Mouse (Mus musculus): ENCODE data around the gene Htra3. TPM values are rescaled to one million over a fixed set of nuclear protein-coding genes. Genes with fewer than 3 reads are reported as not detected.

Htra3 gene
- polyA plus RNA-seq (2015; fragmentation: Nextera tagmentation; extraction: Ambion mirVana), result 11.3 and 11.8 TPM in 2 replicates

GRCm38 (mm10) chr5:35679256-35680155 is at the start of gene Htra3:
Gene Htra3, minus strand, starts transcription at chr5:35679782.
- ATAC-seq, result no peak
- Histone ChIP-seq H3K4me1 (replicated peaks; ENCODE audit: control insufficient read depth, insufficient read depth, low read length) (peaks cover 3% of the 10 kb centered on the region), H3K4me2 (ENCODE audit: low read length) (peak within 1 kb of the TSS; percentile 48), H3K27me3 (replicated peaks; ENCODE audit: control insufficient read depth, insufficient read depth, low read length) (peaks cover 36% of the 10 kb centered on the region), H3K27ac (ENCODE audit: low read length) (no peak within 1 kb of the TSS), H3K9ac (replicated peaks; ENCODE audit: low read depth, low read length) (0 out of 2 replicates have a peak within 1 kb of the TSS, but pooled peaks have one; percentile 29), H3K36me3 (ENCODE audit: control insufficient read depth, insufficient read depth) (no peaks in the 10 kb centered on the region), H3K9me3 (ENCODE audit: control insufficient read depth, low read length) (no peaks in the 10 kb centered on the region), H3K4me3 (replicated peaks; ENCODE audit: low read length) (peak within 1 kb of the TSS; percentile 34)
- WGBS, result 10% methylated on average over 40 of the region's 42 CpGs

GRCm38 (mm10) chr5:35728957-35729460 is 49.4 kb upstream of the Htra3 start:
- H3K9ac ChIP-seq (replicated peaks; ENCODE audit: low read depth, low read length), result no peak overlapping the region
- WGBS, result 63% methylated on average over 11 of the region's 11 CpGs
- H3K9me3 ChIP-seq (ENCODE audit: control insufficient read depth, low read length), result no peaks in the 10 kb centered on the region
- no peaks in the 10 kb centered on the region for H3K27me3 ChIP-seq (replicated peaks; ENCODE audit: control insufficient read depth, insufficient read depth, low read length)
- H3K27ac ChIP-seq (ENCODE audit: low read length), result no peak overlapping the region
- H3K36me3 ChIP-seq (ENCODE audit: control insufficient read depth, insufficient read depth), result no peaks in the 10 kb centered on the region
- ATAC-seq, result no peak
- no peak overlapping the region for H3K4me3 ChIP-seq (replicated peaks; ENCODE audit: low read length)
- no peak overlapping the region for H3K4me2 ChIP-seq (ENCODE audit: low read length)
- H3K4me1 ChIP-seq (replicated peaks; ENCODE audit: control insufficient read depth, insufficient read depth, low read length), result no peaks in the 10 kb centered on the region

DNA sequence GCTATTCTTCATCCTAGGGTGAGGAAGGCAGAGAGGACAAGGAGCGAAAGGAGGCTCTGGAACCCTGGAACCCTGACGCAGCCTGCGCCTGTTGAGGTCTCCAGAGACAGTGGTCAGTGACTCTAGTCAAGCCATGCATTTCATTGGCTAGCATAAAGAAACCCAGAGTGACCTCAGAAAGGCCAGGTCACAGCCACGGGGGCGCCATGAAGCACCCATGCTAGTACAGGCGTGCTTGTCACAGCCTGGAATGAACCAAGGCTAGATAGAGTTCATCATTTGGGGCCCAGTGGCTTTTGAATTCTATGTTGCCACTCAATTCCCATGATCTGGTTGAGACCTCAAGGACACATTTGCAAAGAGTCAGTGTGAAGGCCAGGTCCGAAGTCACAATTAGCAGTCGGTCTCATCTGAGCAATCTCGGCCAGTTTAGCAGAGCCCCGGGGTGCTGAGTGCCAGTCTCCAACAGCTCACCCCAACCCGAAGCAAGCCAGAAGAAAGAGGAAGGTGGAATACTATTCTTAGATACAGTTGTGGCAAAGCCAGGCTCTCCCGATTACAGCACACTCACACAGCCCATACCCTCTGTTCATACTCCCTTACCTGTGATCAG is 48.9 kb upstream of the Htra3 start:
- H3K27me3 ChIP-seq (replicated peaks; ENCODE audit: control insufficient read depth, insufficient read depth, low read length), result no peaks in the 10 kb centered on the region
- H3K4me1 ChIP-seq (replicated peaks; ENCODE audit: control insufficient read depth, insufficient read depth, low read length), result no peaks in the 10 kb centered on the region
- no peak overlapping the region for H3K4me2 ChIP-seq (ENCODE audit: low read length)
- ATAC-seq, result no peak
- no peak overlapping the region for H3K27ac ChIP-seq (ENCODE audit: low read length)
- H3K9me3 ChIP-seq (ENCODE audit: control insufficient read depth, low read length), result no peaks in the 10 kb centered on the region
- 90% methylated on average over 12 of the region's 12 CpGs for WGBS
- H3K4me3 ChIP-seq (replicated peaks; ENCODE audit: low read length), result no peak overlapping the region
- no peak overlapping the region for H3K9ac ChIP-seq (replicated peaks; ENCODE audit: low read depth, low read length)
- no peaks in the 10 kb centered on the region for H3K36me3 ChIP-seq (ENCODE audit: control insufficient read depth, insufficient read depth)

DNA sequence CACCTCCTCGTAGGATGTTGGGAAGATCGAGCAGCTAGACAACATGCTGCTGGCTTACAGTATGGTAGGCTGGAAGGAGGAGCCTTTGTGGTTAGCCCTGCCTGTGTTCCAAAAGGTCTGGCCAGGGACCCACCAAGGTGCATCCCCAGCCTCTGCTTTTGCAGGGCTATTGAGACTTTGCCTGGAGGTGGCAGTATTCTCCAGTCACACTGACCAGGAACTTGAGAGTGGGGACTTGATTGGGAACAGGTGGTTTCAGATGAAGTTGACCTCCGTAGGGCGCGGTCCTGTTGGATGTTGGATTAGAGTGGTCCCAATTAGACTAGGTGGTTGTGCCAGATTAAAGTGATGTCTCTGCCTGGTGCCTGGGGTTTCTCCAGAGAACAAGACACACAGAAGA is 47.9 kb upstream of the Htra3 start:
- no peaks in the 10 kb centered on the region for H3K4me1 ChIP-seq (replicated peaks; ENCODE audit: control insufficient read depth, insufficient read depth, low read length)
- H3K4me3 ChIP-seq (replicated peaks; ENCODE audit: low read length), result no peak overlapping the region
- H3K9ac ChIP-seq (replicated peaks; ENCODE audit: low read depth, low read length), result no peak overlapping the region
- no peaks in the 10 kb centered on the region for H3K36me3 ChIP-seq (ENCODE audit: control insufficient read depth, insufficient read depth)
- H3K27ac ChIP-seq (ENCODE audit: low read length), result no peak overlapping the region
- 92% methylated on average over 5 of the region's 5 CpGs for WGBS
- H3K9me3 ChIP-seq (ENCODE audit: control insufficient read depth, low read length), result no peaks in the 10 kb centered on the region
- no peak for ATAC-seq
- H3K27me3 ChIP-seq (replicated peaks; ENCODE audit: control insufficient read depth, insufficient read depth, low read length), result no peaks in the 10 kb centered on the region
- no peak overlapping the region for H3K4me2 ChIP-seq (ENCODE audit: low read length)

GRCm38 (mm10) chr5:35725840-35726239 is 46.3 kb upstream of the Htra3 start:
- WGBS, result 81% methylated on average over 3 of the region's 3 CpGs
- Histone ChIP-seq H3K36me3 (ENCODE audit: control insufficient read depth, insufficient read depth) (no peaks in the 10 kb centered on the region), H3K9ac (replicated peaks; ENCODE audit: low read depth, low read length) (no peak overlapping the region), H3K27ac (ENCODE audit: low read length) (no peak overlapping the region), H3K4me2 (ENCODE audit: low read length) (no peak overlapping the region), H3K4me1 (replicated peaks; ENCODE audit: control insufficient read depth, insufficient read depth, low read length) (no peaks in the 10 kb centered on the region), H3K27me3 (replicated peaks; ENCODE audit: control insufficient read depth, insufficient read depth, low read length) (no peaks in the 10 kb centered on the region), H3K4me3 (replicated peaks; ENCODE audit: low read length) (no peak overlapping the region), H3K9me3 (ENCODE audit: control insufficient read depth, low read length) (no peaks in the 10 kb centered on the region)
- ATAC-seq, result no peak

GRCm38 (mm10) chr5:35723900-35724299 is 44.3 kb upstream of the Htra3 start:
- Histone ChIP-seq H3K9me3 (ENCODE audit: control insufficient read depth, low read length) (no peaks in the 10 kb centered on the region), H3K4me2 (ENCODE audit: low read length) (no peak overlapping the region), H3K9ac (replicated peaks; ENCODE audit: low read depth, low read length) (no peak overlapping the region), H3K27me3 (replicated peaks; ENCODE audit: control insufficient read depth, insufficient read depth, low read length) (no peaks in the 10 kb centered on the region), H3K4me1 (replicated peaks; ENCODE audit: control insufficient read depth, insufficient read depth, low read length) (no peaks in the 10 kb centered on the region), H3K4me3 (replicated peaks; ENCODE audit: low read length) (no peak overlapping the region), H3K36me3 (ENCODE audit: control insufficient read depth, insufficient read depth) (no peaks in the 10 kb centered on the region), H3K27ac (ENCODE audit: low read length) (no peak overlapping the region)
- ATAC-seq, result no peak
- 80% methylated on average over 4 of the region's 5 CpGs for WGBS

GRCm38 (mm10) chr5:35722654-35723053 is 43.1 kb upstream of the Htra3 start:
- no peaks in the 10 kb centered on the region for H3K27me3 ChIP-seq (replicated peaks; ENCODE audit: control insufficient read depth, insufficient read depth, low read length)
- H3K4me2 ChIP-seq (ENCODE audit: low read length), result no peak overlapping the region
- no peak overlapping the region for H3K27ac ChIP-seq (ENCODE audit: low read length)
- WGBS, result 60% methylated on average over 2 of the region's 2 CpGs
- H3K36me3 ChIP-seq (ENCODE audit: control insufficient read depth, insufficient read depth), result no peaks in the 10 kb centered on the region
- no peaks in the 10 kb centered on the region for H3K4me1 ChIP-seq (replicated peaks; ENCODE audit: control insufficient read depth, insufficient read depth, low read length)
- H3K9me3 ChIP-seq (ENCODE audit: control insufficient read depth, low read length), result no peaks in the 10 kb centered on the region
- no peak for ATAC-seq
- H3K9ac ChIP-seq (replicated peaks; ENCODE audit: low read depth, low read length), result no peak overlapping the region
- H3K4me3 ChIP-seq (replicated peaks; ENCODE audit: low read length), result no peak overlapping the region

DNA sequence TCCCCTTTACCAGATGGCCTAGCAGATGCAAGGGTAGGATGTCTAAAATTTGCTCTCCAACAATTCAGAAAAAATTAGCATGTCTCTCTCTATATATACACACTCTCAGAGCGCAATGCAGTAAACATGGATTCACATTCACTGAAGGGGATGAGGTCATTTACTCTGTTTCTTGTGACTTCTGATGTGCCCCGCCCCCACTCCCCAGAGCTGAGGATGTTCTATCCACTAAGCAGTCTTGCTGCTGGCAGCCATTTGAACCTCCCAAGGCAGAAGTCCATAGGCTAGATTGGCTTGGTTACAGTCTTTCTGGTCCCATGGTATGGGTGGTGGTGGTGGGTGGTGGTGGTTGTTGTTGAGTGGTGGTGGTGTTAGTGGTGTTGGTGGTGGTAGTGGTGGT is 42.4 kb upstream of the Htra3 start:
- Histone ChIP-seq H3K4me3 (replicated peaks; ENCODE audit: low read length) (no peak overlapping the region), H3K27me3 (replicated peaks; ENCODE audit: control insufficient read depth, insufficient read depth, low read length) (no peaks in the 10 kb centered on the region), H3K4me1 (replicated peaks; ENCODE audit: control insufficient read depth, insufficient read depth, low read length) (no peaks in the 10 kb centered on the region), H3K27ac (ENCODE audit: low read length) (no peak overlapping the region), H3K36me3 (ENCODE audit: control insufficient read depth, insufficient read depth) (no peaks in the 10 kb centered on the region), H3K4me2 (ENCODE audit: low read length) (no peak overlapping the region), H3K9me3 (ENCODE audit: control insufficient read depth, low read length) (no peaks in the 10 kb centered on the region), H3K9ac (replicated peaks; ENCODE audit: low read depth, low read length) (no peak overlapping the region)
- WGBS, result 95% methylated on average over 2 of the region's 2 CpGs
- ATAC-seq, result no peak

DNA sequence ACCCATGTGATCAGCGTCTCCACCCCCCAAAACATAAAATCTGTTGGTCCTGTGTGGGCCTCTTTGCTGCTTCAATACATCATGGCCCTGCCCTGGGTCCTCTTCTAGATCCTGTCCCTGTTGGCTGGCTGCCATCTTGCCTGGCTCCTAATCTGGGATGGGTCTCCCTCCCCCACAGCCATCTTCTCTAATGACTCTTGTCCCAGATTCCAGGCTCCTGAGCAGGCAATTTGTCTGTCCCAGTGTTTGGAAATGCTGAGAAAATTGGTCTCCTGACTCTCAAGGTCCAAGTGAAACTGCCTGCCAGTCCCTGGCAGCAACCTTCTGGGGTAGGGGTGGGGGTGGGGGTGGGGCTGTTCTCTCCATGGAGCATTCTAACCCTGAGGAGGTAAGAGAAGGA is 40.3 kb upstream of the Htra3 start:
- Histone ChIP-seq H3K4me1 (replicated peaks; ENCODE audit: control insufficient read depth, insufficient read depth, low read length) (no peaks in the 10 kb centered on the region), H3K9ac (replicated peaks; ENCODE audit: low read depth, low read length) (no peak overlapping the region), H3K36me3 (ENCODE audit: control insufficient read depth, insufficient read depth) (no peaks in the 10 kb centered on the region), H3K4me2 (ENCODE audit: low read length) (no peak overlapping the region), H3K27me3 (replicated peaks; ENCODE audit: control insufficient read depth, insufficient read depth, low read length) (no peaks in the 10 kb centered on the region), H3K4me3 (replicated peaks; ENCODE audit: low read length) (no peak overlapping the region), H3K9me3 (ENCODE audit: control insufficient read depth, low read length) (no peaks in the 10 kb centered on the region), H3K27ac (ENCODE audit: low read length) (no peak overlapping the region)
- 93% methylated on average over 1 of the region's 1 CpGs for WGBS
- no peak for ATAC-seq

Measured in forebrain, embryonic 16.5 days (tissue).